Mouse (Mus musculus) olfactory bulb, adult 2 months (tissue): ENCODE data around the gene Ndufs6.

Experiments used
- CTCF ChIP-seq: fragments of 200-500 bp; IDR thresholded peaks from 2 replicates; pipeline ENCODE4 v1.5.1; 2012; ENCODE audit warnings: low read depth, mild to moderate bottlenecking, low read length, moderate library complexity; ENCODE audit not compliant: insufficient read depth
- POLR2A ChIP-seq: fragments of 200-500 bp; IDR thresholded peaks from 2 replicates; pipeline ENCODE4 v1.6.1; 2012; ENCODE audit warnings: mild to moderate bottlenecking, low read depth, low read length, moderate library complexity; ENCODE audit not compliant: insufficient read depth

DNA sequence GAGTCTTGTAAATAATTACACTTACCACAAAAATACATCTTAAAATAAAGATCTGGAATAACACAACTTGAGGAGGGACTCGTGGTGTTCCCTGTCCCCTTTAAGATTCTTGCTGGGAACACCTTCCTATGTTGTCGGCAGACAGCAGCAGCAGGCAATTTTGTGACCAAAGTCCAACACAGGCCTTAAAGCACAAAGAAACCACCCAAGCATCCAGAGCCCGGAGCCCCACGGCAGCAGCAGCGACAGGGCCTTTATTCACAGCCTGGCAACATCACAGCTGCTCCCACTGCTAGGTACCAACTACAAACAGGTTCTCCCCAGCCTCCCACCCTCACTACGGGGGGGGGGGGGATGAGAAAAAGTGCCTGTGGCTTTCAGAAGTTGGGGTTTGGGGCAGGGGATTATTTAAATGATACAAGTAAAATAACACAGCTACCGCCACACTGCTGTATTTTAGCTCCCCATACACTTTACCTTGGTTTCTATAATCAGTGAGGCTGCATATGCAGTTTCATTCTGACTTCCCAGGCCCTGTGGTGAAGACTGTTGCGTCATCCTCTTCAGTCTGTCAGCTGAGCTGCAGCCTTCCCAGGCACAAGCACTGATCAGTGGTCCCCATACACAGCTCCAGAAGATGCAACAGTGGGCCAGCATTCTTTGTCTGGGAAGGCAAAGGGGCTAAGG lies 22.8 kb downstream of the Ndufs6 start:
- TF ChIP-seq POLR2A (no peak), CTCF (no peak)
